Mouse (Mus musculus) E14TG2a.4 (cell line): ENCODE measurements around the gene Hoxc6.

Source experiments
- H3K27me3 ChIP-seq: 2 replicates; pipeline ENCODE4 v1.6.1; 2014; ENCODE audit warnings: low read length, control low read depth; ENCODE audit not compliant: insufficient read depth
- H3K36me3 ChIP-seq: 2 replicates; pipeline ENCODE4 v1.6.1; 2014; ENCODE audit warnings: low read length, control low read depth; ENCODE audit not compliant: insufficient read depth
- H3K4me1 ChIP-seq: replicated peaks from 2 replicates; pipeline ENCODE4 v1.6.1; 2014; ENCODE audit warnings: low read depth, low read length, control low read depth
- H3K4me3 ChIP-seq: replicated peaks from 2 replicates; pipeline ENCODE4 v1.5.1; 2014; ENCODE audit warnings: mild to moderate bottlenecking, low read length
- H3K9me3 ChIP-seq: 2 replicates; pipeline ENCODE4 v1.6.1; 2014; ENCODE audit warnings: low read length, control low read depth
- CTCF ChIP-seq: conservative IDR thresholded peaks from 2 replicates; pipeline ENCODE4 v1.5.1; 2014; ENCODE audit warnings: low read length
- NANOG ChIP-seq: IDR thresholded peaks from 2 replicates; pipeline ENCODE4 v1.6.1; 2014; ENCODE audit warnings: borderline replicate concordance, low read length, mixed read lengths
- POU5F1 ChIP-seq: IDR thresholded peaks from 2 replicates; pipeline ENCODE4 v1.6.1; 2014; ENCODE audit warnings: low read length, borderline replicate concordance

Gene Hoxc6

GRCm38 (mm10) chr15:102984521-102984920, 13.5 kb upstream of the Hoxc6 start:
- no peaks in the 10 kb centered on the region for H3K36me3 ChIP-seq
- H3K4me3 ChIP-seq, result no peak overlapping the region
- H3K4me1 ChIP-seq, result peaks cover 27% of the 10 kb centered on the region
- H3K9me3 ChIP-seq, result peaks cover 15% of the 10 kb centered on the region
- peaks cover 100% of the 10 kb centered on the region for H3K27me3 ChIP-seq
- TF ChIP-seq NANOG (no peak), POU5F1 (no peak), CTCF (no peak)

DNA sequence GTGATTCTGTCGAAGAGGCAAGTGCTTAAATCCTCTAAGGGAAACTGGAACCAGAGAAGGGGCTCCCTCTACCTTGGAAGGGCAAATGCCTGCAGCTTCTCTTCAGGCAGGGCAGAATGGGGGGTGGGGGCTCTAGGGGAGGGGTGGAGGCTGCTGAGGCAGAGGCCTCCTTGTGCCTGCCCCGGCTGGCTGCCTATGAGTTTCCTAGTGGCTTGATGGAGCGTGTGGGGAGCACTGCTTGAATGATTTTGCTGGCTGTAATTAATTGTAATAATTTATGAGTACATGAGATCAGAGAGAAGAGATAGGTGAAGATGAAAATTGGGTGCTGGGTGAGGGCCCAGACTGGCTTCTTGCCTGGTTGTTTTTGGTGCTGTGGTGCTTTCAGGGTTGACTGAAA, 13.1 kb upstream of the Hoxc6 start:
- Histone ChIP-seq H3K9me3 (peaks cover 15% of the 10 kb centered on the region), H3K4me1 (peaks cover 27% of the 10 kb centered on the region), H3K27me3 (peaks cover 100% of the 10 kb centered on the region), H3K4me3 (no peak overlapping the region), H3K36me3 (no peaks in the 10 kb centered on the region)
- no peak for TF ChIP-seq CTCF
- no peak for TF ChIP-seq NANOG
- TF ChIP-seq POU5F1, result no peak

DNA sequence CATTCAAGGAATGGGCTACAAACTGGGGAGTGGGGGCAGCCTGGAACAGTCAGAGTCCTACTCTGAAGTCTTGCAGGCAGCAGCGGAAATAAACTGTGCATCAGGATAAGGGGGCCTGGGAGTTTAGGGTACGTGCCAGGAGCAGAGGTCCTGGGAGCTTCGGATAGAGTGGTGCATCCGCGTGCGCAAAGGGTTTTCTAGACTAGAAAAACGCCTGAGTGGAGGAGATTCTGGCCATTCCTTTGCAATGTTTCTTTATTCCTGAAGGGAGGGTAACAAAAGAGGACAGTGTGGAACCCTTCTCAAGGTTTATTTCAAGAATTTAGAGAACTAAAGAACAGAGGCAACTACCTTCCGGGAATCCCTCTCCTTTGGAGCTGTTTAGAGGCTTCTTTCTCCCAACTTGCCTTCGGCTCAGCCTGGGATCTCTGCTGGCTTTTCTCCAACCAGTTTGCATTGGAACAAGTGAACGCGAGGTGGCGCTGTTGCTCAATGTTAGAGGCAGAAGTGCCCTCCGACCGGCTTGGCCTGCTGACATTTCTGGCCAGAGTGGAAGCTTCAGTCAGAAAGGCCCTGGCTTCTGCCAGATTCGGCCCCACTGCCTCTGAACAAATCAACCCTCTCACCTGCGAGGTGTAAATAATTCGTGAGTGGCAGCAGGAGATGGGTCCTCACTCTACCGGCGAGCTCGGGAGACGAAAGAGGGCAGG, 10.8 kb upstream of the Hoxc6 start:
- Histone ChIP-seq H3K4me1 (peaks cover 27% of the 10 kb centered on the region), H3K36me3 (no peaks in the 10 kb centered on the region), H3K4me3 (0 out of 2 replicates have a peak overlapping the region, but pooled peaks have one; percentile 17), H3K9me3 (peaks cover 17% of the 10 kb centered on the region), H3K27me3 (peaks cover 99% of the 10 kb centered on the region)
- TF ChIP-seq POU5F1 (no peak), CTCF (peak; percentile 69)

GRCm38 (mm10) chr15:102988078-102988477, 10.0 kb upstream of the Hoxc6 start:
- Histone ChIP-seq H3K4me1 (peaks cover 28% of the 10 kb centered on the region), H3K4me3 (no peak overlapping the region), H3K27me3 (peaks cover 99% of the 10 kb centered on the region), H3K36me3 (no peaks in the 10 kb centered on the region), H3K9me3 (peaks cover 17% of the 10 kb centered on the region)
- TF ChIP-seq POU5F1, result no peak
- TF ChIP-seq NANOG, result no peak
- TF ChIP-seq CTCF, result no peak

GRCm38 (mm10) chr15:102990461-102991397, 7.3 kb upstream of the Hoxc6 start, which contains the start of gene Hoxc8:
TSS of gene Hoxc8 (plus strand) at chr15:102990607.
- peaks cover 29% of the 10 kb centered on the region for H3K4me1 ChIP-seq
- H3K4me3 ChIP-seq, result peak within 1 kb of the TSS; percentile 62
- H3K9me3 ChIP-seq, result peaks cover 11% of the 10 kb centered on the region
- no peak for TF ChIP-seq NANOG
- TF ChIP-seq POU5F1, result no peak
- TF ChIP-seq CTCF, result no peak
- H3K27me3 ChIP-seq, result peaks cover 98% of the 10 kb centered on the region
- no peaks in the 10 kb centered on the region for H3K36me3 ChIP-seq

DNA sequence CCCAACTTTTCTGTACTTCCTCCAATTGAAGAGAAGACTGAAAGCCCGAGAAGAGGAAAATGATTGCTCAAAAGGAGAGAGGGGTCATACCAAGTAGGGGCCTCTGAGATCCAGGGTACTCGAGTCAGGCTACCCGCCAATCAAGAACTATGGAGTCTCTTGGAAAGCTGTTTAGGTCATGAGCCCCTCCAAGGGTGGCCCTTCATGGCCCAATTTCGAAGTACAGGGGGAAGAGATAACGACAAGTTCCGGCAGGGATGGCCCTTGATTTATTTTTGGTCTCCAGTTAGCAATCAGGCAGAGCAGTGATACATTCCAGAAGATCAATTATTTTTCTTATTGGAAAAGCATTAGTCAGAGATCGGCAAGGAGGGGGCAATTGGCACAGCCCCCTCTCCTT, 6.3 kb upstream of the Hoxc6 start:
- H3K9me3 ChIP-seq, result 0 out of 2 replicates have a peak, but pooled peaks cover 3% of the 10 kb centered on the region
- H3K4me1 ChIP-seq, result peaks cover 30% of the 10 kb centered on the region
- TF ChIP-seq POU5F1 (no peak), NANOG (no peak), CTCF (no peak)
- H3K27me3 ChIP-seq, result peaks cover 98% of the 10 kb centered on the region
- no peak overlapping the region for H3K4me3 ChIP-seq
- no peaks in the 10 kb centered on the region for H3K36me3 ChIP-seq

DNA sequence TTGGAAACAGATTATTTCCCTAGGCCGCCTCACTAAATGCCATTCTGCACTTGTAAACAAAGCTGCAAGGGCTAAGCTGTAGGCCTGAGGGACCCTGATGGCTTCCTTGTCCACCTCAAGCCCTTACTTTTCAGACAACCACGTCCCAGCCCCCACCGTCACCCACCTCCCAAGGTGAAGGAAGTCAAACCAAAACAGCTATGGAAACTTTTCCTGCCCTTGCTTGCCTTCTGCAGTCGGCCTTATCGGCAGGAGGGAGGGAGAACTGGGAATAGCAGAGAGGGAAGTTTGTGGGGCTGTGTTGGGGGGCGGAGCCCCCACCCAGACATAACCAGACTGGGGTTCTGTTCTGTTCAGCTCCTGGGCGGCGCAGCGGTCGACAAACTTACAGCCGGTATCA, 5.9 kb upstream of the Hoxc6 start:
- H3K4me3 ChIP-seq, result no peak overlapping the region
- H3K36me3 ChIP-seq, result no peaks in the 10 kb centered on the region
- H3K4me1 ChIP-seq, result peaks cover 26% of the 10 kb centered on the region
- no peak for TF ChIP-seq POU5F1
- TF ChIP-seq CTCF, result no peak
- no peak for TF ChIP-seq NANOG
- H3K27me3 ChIP-seq, result peaks cover 97% of the 10 kb centered on the region
- 0 out of 2 replicates have a peak, but pooled peaks cover 3% of the 10 kb centered on the region for H3K9me3 ChIP-seq

GRCm38 (mm10) chr15:102992863-102993262, 5.2 kb upstream of the Hoxc6 start:
- Histone ChIP-seq H3K9me3 (0 out of 2 replicates have a peak, but pooled peaks cover 3% of the 10 kb centered on the region), H3K36me3 (no peaks in the 10 kb centered on the region)
- no peak for TF ChIP-seq NANOG
- TF ChIP-seq POU5F1, result no peak
- no peak for TF ChIP-seq CTCF

More at GRCm38 (mm10) chr15:102992863-102993262, 5.2 kb upstream of the Hoxc6 start:
- Histone ChIP-seq H3K4me1 (peaks cover 28% of the 10 kb centered on the region), H3K27me3 (peaks cover 97% of the 10 kb centered on the region), H3K4me3 (no peak overlapping the region)
